Mouse (Mus musculus) cerebellum, adult 2 months (tissue): ENCODE results near the gene Pop5.

Experiments used
- CTCF ChIP-seq: fragments of 200-500 bp; IDR thresholded peaks from 2 replicates; pipeline ENCODE4 v1.5.1; 2011; ENCODE audit warnings: low read depth, mild to moderate bottlenecking, control low read depth, low read length, moderate library complexity, borderline replicate concordance; ENCODE audit not compliant: insufficient read depth
- POLR2A ChIP-seq: fragments of 200-500 bp; IDR thresholded peaks from 2 replicates; pipeline ENCODE4 v1.6.1; 2011; ENCODE audit warnings: low read length, control low read depth, borderline replicate concordance; ENCODE audit not compliant: insufficient read depth

DNA sequence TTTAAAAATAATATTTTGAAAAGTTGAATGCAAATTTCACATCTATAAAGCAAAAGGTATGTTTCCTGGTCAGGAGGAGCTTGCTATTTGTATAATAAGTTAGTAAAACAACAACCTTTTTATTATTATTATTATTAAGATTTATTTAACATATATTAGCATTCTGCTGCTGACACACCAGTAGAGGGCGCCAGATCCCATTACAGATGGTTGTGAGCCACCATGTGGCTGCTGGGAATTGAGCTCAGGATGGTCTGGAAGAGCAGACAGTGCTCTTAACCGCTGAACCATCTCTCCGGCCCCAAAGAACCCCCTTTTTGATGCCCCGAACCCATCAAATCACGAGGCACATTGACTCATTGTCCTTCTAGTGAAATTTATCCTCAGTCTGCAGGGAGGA lies 28.4 kb upstream of the Pop5 start:
- TF ChIP-seq POLR2A: no peak
- TF ChIP-seq CTCF: peak; percentile 36; the same call in 1 of the 2 replicates
